Mouse (Mus musculus): ENCODE measurements around the gene Chfr. TPM values are rescaled to one million over a fixed set of nuclear protein-coding genes. Genes with fewer than 3 reads are reported as not detected.

Chfr gene
- polyA plus RNA-seq, 1 experiment from 2014 or later: 89.7 TPM

- Histone ChIP-seq H3K4me1 (peaks cover 5% of the 10 kb centered on the region; the same call in 1 of the 2 replicates), H3K36me3 (peaks cover 24% of the 10 kb centered on the region), H3K4me2 (replicated peaks) (no peak overlapping the region), H3K4me3 (no peak overlapping the region), H3K27ac (replicated peaks) (no peak overlapping the region), H3K27me3 (no peaks in the 10 kb centered on the region), H3K9ac (replicated peaks) (no peak overlapping the region), H3K9me3 (no peaks in the 10 kb centered on the region)
- no peak for ATAC-seq (ENCODE audit: low FRiP score, low read depth)
- 97% methylated on average over 3 of the region's 3 CpGs for WGBS
Measured at GRCm38 (mm10) chr5:110137816-110138215, 2.2 kb downstream of the Chfr start.

GRCm38 (mm10) chr5:110139325-110139724 lies 3.7 kb downstream of the Chfr start:
- H3K4me3 ChIP-seq: no peak overlapping the region
- no peaks in the 10 kb centered on the region for H3K27me3 ChIP-seq
- no peak overlapping the region for H3K27ac ChIP-seq (replicated peaks)
- no peak overlapping the region for H3K9ac ChIP-seq (replicated peaks)
- ATAC-seq (ENCODE audit: low FRiP score, low read depth): no peak
- H3K36me3 ChIP-seq: peaks cover 37% of the 10 kb centered on the region
- no peak overlapping the region for H3K4me2 ChIP-seq (replicated peaks)
- no peaks in the 10 kb centered on the region for H3K9me3 ChIP-seq
- H3K4me1 ChIP-seq: peaks cover 5% of the 10 kb centered on the region; the same call in 1 of the 2 replicates
- 91% methylated on average over 3 of the region's 3 CpGs for WGBS

DNA sequence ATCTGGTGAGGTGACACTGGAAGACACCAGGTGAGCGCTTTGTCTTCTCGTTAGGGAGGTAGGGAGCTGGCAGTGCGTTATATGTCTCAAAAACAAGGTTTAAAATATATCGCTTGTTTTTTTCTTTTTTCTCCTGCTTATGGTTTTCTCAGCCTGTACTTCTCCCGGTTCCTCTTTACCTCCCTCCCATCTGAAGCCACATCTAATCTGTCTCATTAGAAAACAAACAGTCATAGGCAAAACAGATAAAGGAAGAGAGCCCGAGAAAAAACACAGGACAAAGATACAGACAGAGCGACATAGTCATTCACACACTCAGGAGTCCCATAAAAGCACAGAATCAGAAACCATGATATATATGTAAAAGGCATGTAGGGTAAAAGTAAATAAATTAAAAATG lies 4.8 kb downstream of the Chfr start:
- 93% methylated on average over 7 of the region's 7 CpGs for WGBS
- H3K4me3 ChIP-seq: no peak overlapping the region
- no peak overlapping the region for H3K4me2 ChIP-seq (replicated peaks)
- H3K36me3 ChIP-seq: peaks cover 47% of the 10 kb centered on the region
- H3K27me3 ChIP-seq: no peaks in the 10 kb centered on the region
- no peak overlapping the region for H3K27ac ChIP-seq (replicated peaks)
- H3K4me1 ChIP-seq: peaks cover 5% of the 10 kb centered on the region; the same call in 1 of the 2 replicates
- ATAC-seq (ENCODE audit: low FRiP score, low read depth): no peak
- no peaks in the 10 kb centered on the region for H3K9me3 ChIP-seq
- H3K9ac ChIP-seq (replicated peaks): no peak overlapping the region

DNA sequence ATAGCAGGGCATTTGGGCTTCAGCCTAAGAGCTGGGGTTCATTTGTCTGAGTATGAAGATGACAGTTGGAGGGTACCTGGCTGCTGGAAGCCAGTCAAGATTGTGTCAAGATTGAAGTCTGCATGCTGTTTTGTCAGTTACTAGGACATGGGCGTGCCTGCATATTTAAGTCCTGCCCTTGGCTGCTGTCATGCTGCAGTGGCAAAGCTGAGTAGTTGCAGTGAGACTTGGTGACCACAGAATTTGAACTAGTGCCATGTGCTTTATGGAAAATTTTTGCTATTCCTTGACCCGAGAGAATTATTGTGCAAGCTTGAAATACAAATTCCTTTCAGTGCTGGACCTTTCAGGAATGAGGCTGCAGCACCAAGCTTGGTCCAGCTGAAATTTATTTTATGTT lies 6.7 kb downstream of the Chfr start:
- no peaks in the 10 kb centered on the region for H3K4me1 ChIP-seq
- H3K27ac ChIP-seq (replicated peaks): no peak overlapping the region
- H3K9me3 ChIP-seq: no peaks in the 10 kb centered on the region
- H3K36me3 ChIP-seq: peaks cover 63% of the 10 kb centered on the region
- no peak for ATAC-seq (ENCODE audit: low FRiP score, low read depth)
- 93% methylated on average over 2 of the region's 2 CpGs for WGBS
- H3K4me2 ChIP-seq (replicated peaks): no peak overlapping the region
- H3K4me3 ChIP-seq: no peak overlapping the region
- H3K27me3 ChIP-seq: no peaks in the 10 kb centered on the region
- H3K9ac ChIP-seq (replicated peaks): no peak overlapping the region

- 87% methylated on average over 5 of the region's 5 CpGs for WGBS
- Histone ChIP-seq H3K36me3 (peaks cover 70% of the 10 kb centered on the region), H3K27ac (replicated peaks) (no peak overlapping the region), H3K27me3 (no peaks in the 10 kb centered on the region), H3K4me1 (no peaks in the 10 kb centered on the region), H3K9ac (replicated peaks) (no peak overlapping the region), H3K4me2 (replicated peaks) (no peak overlapping the region), H3K9me3 (no peaks in the 10 kb centered on the region), H3K4me3 (no peak overlapping the region)
- no peak for ATAC-seq (ENCODE audit: low FRiP score, low read depth)
Measured at GRCm38 (mm10) chr5:110143007-110143406, 7.4 kb downstream of the Chfr start.

DNA sequence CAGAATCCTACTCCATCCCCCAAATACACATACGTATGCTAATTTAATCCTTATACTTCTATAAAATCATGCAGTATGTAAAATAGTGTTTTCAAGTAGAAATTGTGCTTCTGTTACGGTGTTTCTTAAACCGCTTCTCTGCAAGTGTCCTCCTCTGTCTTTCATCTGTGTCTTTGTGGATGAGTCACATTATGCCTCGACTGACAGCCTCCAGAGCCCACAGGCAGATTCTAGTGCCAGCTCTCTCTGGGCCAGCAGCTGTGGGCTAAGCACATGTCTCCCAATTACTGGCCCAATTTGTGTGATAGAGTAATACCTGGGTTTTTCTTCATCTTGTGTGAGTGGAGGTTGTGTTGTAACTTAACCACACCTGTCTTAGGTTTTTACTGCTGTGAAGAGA lies 33.7 kb downstream of the Chfr start:
- no peak overlapping the region for H3K4me3 ChIP-seq
- H3K4me1 ChIP-seq: no peaks in the 10 kb centered on the region
- H3K9me3 ChIP-seq: no peaks in the 10 kb centered on the region
- 98% methylated on average over 4 of the region's 4 CpGs for WGBS
- ATAC-seq (ENCODE audit: low FRiP score, low read depth): no peak
- H3K36me3 ChIP-seq: peaks cover 63% of the 10 kb centered on the region
- H3K27ac ChIP-seq (replicated peaks): no peak overlapping the region
- H3K27me3 ChIP-seq: no peaks in the 10 kb centered on the region
- no peak overlapping the region for H3K4me2 ChIP-seq (replicated peaks)
- H3K9ac ChIP-seq (replicated peaks): no peak overlapping the region

GRCm38 (mm10) chr5:110176362-110177020 lies 40.8 kb downstream of the Chfr start, which contains the start of gene Golga3:
Gene Golga3 (plus strand): TSS chr5:110176701.
- Histone ChIP-seq H3K4me3 (peak within 1 kb of the TSS; percentile 83), H3K27ac (replicated peaks) (peak within 1 kb of the TSS; percentile 60), H3K9me3 (no peaks in the 10 kb centered on the region), H3K9ac (replicated peaks) (peak within 1 kb of the TSS; percentile 86), H3K36me3 (peaks cover 12% of the 10 kb centered on the region), H3K4me1 (peaks cover 13% of the 10 kb centered on the region), H3K4me2 (replicated peaks) (peak within 1 kb of the TSS; percentile 86), H3K27me3 (no peaks in the 10 kb centered on the region)
- under 1% methylated on average over 41 of the region's 41 CpGs for WGBS
- ATAC-seq (ENCODE audit: low FRiP score, low read depth): peak; percentile 98

DNA sequence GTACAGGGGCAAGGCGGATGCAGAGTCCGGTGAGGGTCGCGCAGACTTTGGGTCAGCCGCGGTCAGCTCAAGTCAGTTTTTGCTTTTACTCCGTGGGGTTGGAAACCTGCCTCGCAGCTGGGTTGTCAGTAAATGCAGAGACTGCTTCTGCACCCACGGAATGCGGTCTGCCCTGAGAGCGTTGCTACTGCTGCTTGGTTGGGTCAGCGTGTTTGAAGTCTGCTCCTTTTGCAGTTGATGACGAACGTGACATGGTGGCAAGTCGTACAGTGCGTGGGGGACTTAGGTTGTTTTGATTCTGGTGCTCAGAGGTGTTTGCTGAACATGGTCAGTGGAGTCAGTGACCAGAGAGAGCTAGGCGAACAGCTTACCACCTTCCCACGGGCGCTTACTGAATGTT lies 41.4 kb downstream of the Chfr start:
- Histone ChIP-seq H3K27ac (replicated peaks) (peak overlapping the region; percentile 60; the same call in 1 of the 2 replicates), H3K4me3 (peak overlapping the region; percentile 83), H3K9ac (replicated peaks) (peak overlapping the region; percentile 86), H3K9me3 (no peaks in the 10 kb centered on the region), H3K4me1 (peaks cover 13% of the 10 kb centered on the region), H3K4me2 (replicated peaks) (peak overlapping the region; percentile 86), H3K36me3 (peaks cover 8% of the 10 kb centered on the region), H3K27me3 (no peaks in the 10 kb centered on the region)
- peak; percentile 25 for ATAC-seq (ENCODE audit: low FRiP score, low read depth)
- WGBS: 6% methylated on average over 19 of the region's 19 CpGs

DNA sequence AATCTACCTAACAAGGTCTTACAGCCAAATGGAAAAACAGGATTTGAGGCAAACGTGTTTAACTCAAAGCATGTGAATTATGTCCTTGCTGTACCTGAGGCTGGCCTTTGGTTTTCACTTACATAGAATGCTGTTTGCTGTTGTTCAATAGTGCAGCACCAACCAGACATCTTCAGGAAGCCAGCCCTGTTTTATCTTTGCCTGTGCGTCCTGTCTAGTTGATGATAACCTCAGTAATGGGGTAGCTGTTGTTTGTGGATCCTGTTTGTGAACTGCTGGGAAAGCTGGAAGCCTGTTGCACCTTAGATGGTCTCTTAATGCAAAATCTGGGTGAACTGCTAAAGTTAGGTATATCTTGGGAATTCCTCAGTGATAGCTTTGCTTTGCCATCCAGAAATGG lies 43.0 kb downstream of the Chfr start:
- ATAC-seq (ENCODE audit: low FRiP score, low read depth): no peak
- H3K4me2 ChIP-seq (replicated peaks): no peak overlapping the region
- WGBS: 93% methylated on average over 2 of the region's 2 CpGs
- H3K36me3 ChIP-seq: no peaks in the 10 kb centered on the region; the same call in 1 of the 2 replicates
- H3K9me3 ChIP-seq: no peaks in the 10 kb centered on the region
- no peak overlapping the region for H3K4me3 ChIP-seq
- no peaks in the 10 kb centered on the region for H3K27me3 ChIP-seq
- no peak overlapping the region for H3K9ac ChIP-seq (replicated peaks)
- H3K4me1 ChIP-seq: peaks cover 13% of the 10 kb centered on the region
- H3K27ac ChIP-seq (replicated peaks): no peak overlapping the region

GRCm38 (mm10) chr5:110181716-110182115 lies 46.1 kb downstream of the Chfr start:
- Histone ChIP-seq H3K36me3 (peaks cover 23% of the 10 kb centered on the region), H3K9me3 (no peaks in the 10 kb centered on the region), H3K4me1 (peaks cover 10% of the 10 kb centered on the region), H3K27ac (replicated peaks) (no peak overlapping the region), H3K9ac (replicated peaks) (no peak overlapping the region), H3K4me2 (replicated peaks) (no peak overlapping the region), H3K27me3 (no peaks in the 10 kb centered on the region), H3K4me3 (no peak overlapping the region)
- ATAC-seq (ENCODE audit: low FRiP score, low read depth): no peak
- WGBS: 93% methylated on average over 5 of the region's 5 CpGs

DNA sequence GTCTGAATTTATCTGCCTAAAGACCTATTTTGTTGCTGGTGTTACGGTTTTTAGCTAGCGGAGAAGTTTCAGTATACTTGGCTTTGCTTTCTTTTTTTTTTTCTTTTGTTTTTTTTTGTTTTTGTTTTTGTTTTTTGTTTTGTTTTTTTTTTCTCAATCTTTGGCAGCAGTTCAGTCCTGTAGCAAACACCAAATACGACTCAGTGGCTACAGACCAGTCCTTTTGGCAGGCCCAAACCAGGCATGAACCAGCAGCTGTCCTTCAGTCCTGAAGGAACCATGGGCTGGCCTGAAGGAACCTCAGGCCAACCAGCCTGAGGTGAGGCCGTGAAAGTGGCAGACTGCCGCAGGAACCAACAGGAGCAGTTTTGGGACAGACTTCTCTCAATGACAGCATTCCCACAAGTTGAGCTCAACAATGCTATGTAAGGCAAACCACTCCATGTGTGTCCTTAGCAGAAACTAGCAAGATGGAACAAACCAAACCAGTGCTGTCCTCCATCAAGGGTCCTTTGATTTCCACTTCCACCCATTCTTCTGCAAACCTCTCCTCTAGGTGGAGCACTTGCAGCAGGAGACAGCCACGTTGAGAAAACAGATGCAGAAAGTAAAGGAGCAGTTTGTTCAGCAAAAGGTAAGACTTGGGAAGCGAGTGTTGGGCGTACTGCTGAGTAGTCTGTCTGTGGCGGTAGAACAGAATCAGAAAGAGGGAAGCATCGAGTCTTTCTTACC lies 67.7 kb downstream of the Chfr start:
- H3K9ac ChIP-seq (replicated peaks): no peak overlapping the region
- no peak overlapping the region for H3K4me2 ChIP-seq (replicated peaks)
- ATAC-seq (ENCODE audit: low FRiP score, low read depth): no peak
- no peaks in the 10 kb centered on the region for H3K4me1 ChIP-seq
- no peaks in the 10 kb centered on the region for H3K27me3 ChIP-seq
- H3K4me3 ChIP-seq: no peak overlapping the region
- peaks cover 80% of the 10 kb centered on the region for H3K36me3 ChIP-seq
- WGBS: 86% methylated on average over 10 of the region's 10 CpGs
- H3K27ac ChIP-seq (replicated peaks): no peak overlapping the region
- no peaks in the 10 kb centered on the region for H3K9me3 ChIP-seq

GRCm38 (mm10) chr5:110204777-110205176 lies 69.1 kb downstream of the Chfr start:
- Histone ChIP-seq H3K27me3 (no peaks in the 10 kb centered on the region), H3K4me2 (replicated peaks) (no peak overlapping the region), H3K4me1 (no peaks in the 10 kb centered on the region), H3K27ac (replicated peaks) (no peak overlapping the region), H3K9ac (replicated peaks) (no peak overlapping the region), H3K4me3 (no peak overlapping the region), H3K36me3 (peaks cover 93% of the 10 kb centered on the region), H3K9me3 (no peaks in the 10 kb centered on the region)
- 83% methylated on average over 6 of the region's 6 CpGs for WGBS
- ATAC-seq (ENCODE audit: low FRiP score, low read depth): no peak

Measured in midbrain, embryonic 12.5 days (tissue).